Comparison of ENCODE assay signal across 8 mouse cellular contexts in the genomic region with DNA sequence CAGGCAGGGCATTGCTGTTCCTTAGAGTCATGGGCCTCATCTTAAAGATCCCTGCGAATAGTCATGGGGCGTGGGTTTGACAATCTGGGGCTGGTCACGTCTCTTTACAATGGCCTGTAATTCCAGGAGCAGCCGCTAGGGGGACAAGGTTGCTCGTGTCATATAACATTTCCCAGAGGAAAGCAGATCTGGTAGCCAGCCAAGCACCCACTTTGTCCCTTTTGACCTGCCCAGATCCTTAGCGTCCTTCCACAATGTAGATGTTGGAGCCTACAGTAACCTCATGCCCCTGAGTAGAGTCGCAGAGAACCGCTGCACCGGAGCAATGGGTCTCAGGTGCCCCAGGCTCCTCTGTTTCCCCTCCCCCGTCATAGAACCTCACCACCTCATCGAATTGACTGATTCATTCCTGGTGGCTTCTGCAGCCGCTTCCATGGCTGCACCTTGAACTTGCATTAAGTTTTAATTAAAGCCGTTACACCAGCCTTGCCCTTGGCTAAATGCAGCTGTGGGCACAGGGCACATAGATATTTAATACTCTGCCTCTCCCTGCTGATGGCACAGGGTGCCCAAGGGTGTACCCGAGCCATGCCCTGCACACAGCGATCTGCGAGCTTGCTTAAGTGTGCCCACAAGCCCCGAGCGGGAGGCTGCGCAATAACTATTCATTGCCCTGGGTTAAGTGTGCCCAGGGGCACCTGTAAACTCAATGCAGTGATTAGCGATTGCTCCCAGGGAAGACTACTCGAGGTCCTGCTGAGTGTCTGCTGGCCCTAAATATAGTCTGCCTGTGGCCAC. TPM values are rescaled to one million over a fixed set of nuclear protein-coding genes. Genes with fewer than 3 reads are reported as not detected.
DNase-seq lines count a peak whose midpoint lies in the region; ATAC-seq and TF ChIP-seq lines count a peak whose summit lies in the region.

No protein-coding gene starts in this region.

- H3K4me1 ChIP-seq in ES-E14 (ENCODE audit: control insufficient read depth in 2 of 2, insufficient read depth in 2 of 2, low read length in 2 of 2, poor library complexity in 1 of 2), result peaks cover 0 to 8% of the 10 kb centered on the region in 2 experiments; a peak in 1 of 4 replicates
- no peaks in the 10 kb centered on the region for H3K4me1 ChIP-seq in lung, adult 2 months (ENCODE audit: control insufficient read depth, insufficient read depth, low read length)
- H3K4me1 ChIP-seq in neural tube, embryonic 15.5 days, result peaks cover 28% of the 10 kb centered on the region

- peak overlapping the region; percentile 45; the same call in 1 of the 2 replicates for H3K9ac ChIP-seq in ES-E14 (ENCODE audit: insufficient read depth, low read depth, low read length, poor library complexity, severe bottlenecking)
- H3K9ac ChIP-seq in neural tube, embryonic 15.5 days (replicated peaks), result no peak overlapping the region

- H3K27me3 ChIP-seq in neural tube, embryonic 15.5 days (replicated peaks), result no peaks in the 10 kb centered on the region; the same call in 1 of the 2 replicates

- TF ChIP-seq CTCF in lung, adult 2 months (IDR thresholded peaks at IDR 0.05; ENCODE audit: insufficient read depth, low read length), result peak; percentile 82

- H3K36me3 ChIP-seq in ES-E14 (ENCODE audit: control insufficient read depth, insufficient read depth, low read length, poor library complexity, severe bottlenecking), result no peaks in the 10 kb centered on the region
- H3K36me3 ChIP-seq in neural tube, embryonic 15.5 days, result no peaks in the 10 kb centered on the region

- intact Hi-C loops in heart, postnatal 10 days (cut with DNase I), result no loop called here

- H3K4me2 ChIP-seq in neural tube, embryonic 15.5 days, result peak overlapping the region; percentile 43

- no peak overlapping the region for H3K27ac ChIP-seq in ES-E14 (ENCODE audit: insufficient read depth, low read depth, low read length, poor library complexity, severe bottlenecking)
- H3K27ac ChIP-seq in neural tube, embryonic 15.5 days (replicated peaks), result peak overlapping the region; percentile 37

- in situ Hi-C loops in ES-E14 (cut with MboI; ENCODE audit: low sequenced_read_pairs in 2 of 2, unreplicated experiment in 2 of 2), result no loop called here

- peak; percentile 67 for ATAC-seq in erythroid progenitor cell, adult 5-6 weeks (replicated peaks; ENCODE audit: low FRiP score, poor library complexity, severe bottlenecking)
- peak; percentile 73 for ATAC-seq in neural tube, embryonic 15.5 days (ENCODE audit: low FRiP score)

- WGBS in lung, adult 2 months, result 29% methylated on average over 21 of the region's 21 CpGs
- 16% methylated on average over 21 of the region's 21 CpGs for WGBS in neural tube, embryonic 15.5 days

- H3K9me3 ChIP-seq in ES-E14 (ENCODE audit: control insufficient read depth, insufficient read depth, low read depth, low read length), result no peaks in the 10 kb centered on the region
- H3K9me3 ChIP-seq in neural tube, embryonic 15.5 days (replicated peaks), result no peaks in the 10 kb centered on the region

- no peak overlapping the region; a peak in 1 of 4 replicates for H3K4me3 ChIP-seq in ES-E14 (ENCODE audit: insufficient read depth in 1 of 2, low read depth in 1 of 2, low read length in 2 of 2, poor library complexity in 1 of 2, severe bottlenecking in 1 of 2)
- H3K4me3 ChIP-seq in lung, adult 2 months (replicated peaks; ENCODE audit: extremely low read depth, low read depth, low read length), result no peak overlapping the region
- H3K4me3 ChIP-seq in neural tube, embryonic 15.5 days (replicated peaks), result no peak overlapping the region; the same call in 1 of the 2 replicates

- peak; percentile 75 for DNase-seq in ES-E14 (ENCODE audit: low read depth, low spot score)
- peak; percentile 43 for DNase-seq in c-Kit-negative CD71-positive TER-119-positive erythroid progenitor cells, embryonic 14.5 days (ENCODE audit: low read depth, low spot score)
- DNase-seq in heart, postnatal 10 days, result peak; percentile 81 to 89
- peak; percentile 90 to 91 for DNase-seq in kidney, postnatal 4 days
- peak; percentile 83 for DNase-seq in lung, adult 2 months
- peak; percentile 75 for DNase-seq in urinary bladder, postnatal 25 days (ENCODE audit: low spot score)

- TF ChIP-seq POLR2A in lung, adult 2 months (IDR thresholded peaks at IDR 0.05; ENCODE audit: borderline replicate concordance, extremely low read depth, low read depth, low read length), result no peak

TF ChIP-seq in ES-E14, 5 proteins besides CTCF, POLR2A, EP300 and RAD21:
- TF ChIP-seq CHD2 (IDR thresholded peaks at IDR 0.05; ENCODE audit: low read depth, low read length), result no peak
- no peak for TF ChIP-seq ZNF384 (IDR thresholded peaks at IDR 0.05; ENCODE audit: low read depth, low read length)
- TF ChIP-seq ZC3H11A (IDR thresholded peaks at IDR 0.05; ENCODE audit: borderline replicate concordance, low read depth, low read length), result no peak
- TF ChIP-seq HCFC1 (IDR thresholded peaks at IDR 0.05; ENCODE audit: borderline replicate concordance, insufficient read depth, low read length), result no peak
- no peak for TF ChIP-seq MAFK (IDR thresholded peaks at IDR 0.05; ENCODE audit: insufficient read depth, low read depth, low read length)
TF ChIP-seq in ES-E14: peak in this region for 0.

RNA-seq across cellular contexts. Expression of a gene that starts 19.2 kb away (rescaled TPM):
- 0.13 TPM in 1 of 2 replicates, not detected in the other for total RNA-seq in ES-E14 (2012; rRNA removed)
- total RNA-seq in erythroid progenitor cell, adult 5-6 weeks (2015; ENCODE audit: low replicate concordance), result not detected in 2 replicates
- total RNA-seq in erythroid progenitor cell, adult 5-6 weeks (2017; ENCODE audit: low replicate concordance), result not detected in 2 replicates
- 1 to 10 TPM; 4.5 to 5.0 TPM for total RNA-seq in heart, postnatal 10 days (2021)
- 0.13 TPM in 1 of 2 replicates, not detected in the other for polyA plus RNA-seq in lung, adult 2 months (2012; rRNA removed)
- not detected in 2 replicates for polyA plus RNA-seq in neural tube, embryonic 15.5 days (2015; fragmentation: Nextera tagmentation; extraction: Ambion mirVana)

RNA-seq across cellular contexts. Expression of a gene that starts 35.5 kb away (rescaled TPM):
- 229 and 259 TPM in 2 replicates for total RNA-seq in ES-E14 (2012; rRNA removed)
- total RNA-seq in erythroid progenitor cell, adult 5-6 weeks (2015; ENCODE audit: low replicate concordance), result 230 and 350 TPM in 2 replicates
- 315 and 491 TPM in 2 replicates for total RNA-seq in erythroid progenitor cell, adult 5-6 weeks (2017; ENCODE audit: low replicate concordance)
- 100 to 1,000 TPM; 148 to 181 TPM for total RNA-seq in heart, postnatal 10 days (2021)
- polyA plus RNA-seq in lung, adult 2 months (2012; rRNA removed), result 56.4 and 112 TPM in 2 replicates
- 155 and 196 TPM in 2 replicates for polyA plus RNA-seq in neural tube, embryonic 15.5 days (2015; fragmentation: Nextera tagmentation; extraction: Ambion mirVana)
